Mouse (Mus musculus) midbrain, embryonic 11.5 days (tissue): Measurements from ENCODE around the gene Btla. TPM values are rescaled to one million over a fixed set of nuclear protein-coding genes. Genes with fewer than 3 reads are reported as not detected.

Experiments
- ATAC-seq: fragments of 200-750 bp; cut with Nextera tagmentation; 2 replicates; pipeline ENCODE4 v1.8.0; 2017; ENCODE audit warnings: moderate TSS enrichment, moderate library complexity; ENCODE audit not compliant: low FRiP score
- DNase-seq: peaks from one replicate; pipeline ENCODE4 v3.0.0; 2015; ENCODE audit warnings: low spot score; ENCODE audit errors: missing footprints
- H3K27ac ChIP-seq: fragments of 300-500 bp; sonication (generic); 2 replicates; pipeline ENCODE4 v1.5.1; 2014; ENCODE audit warnings: low read depth, low read length
- H3K27me3 ChIP-seq: fragments of 300-500 bp; sonication (generic); 2 replicates; pipeline ENCODE4 v1.6.1; 2014; ENCODE audit warnings: mild to moderate bottlenecking, low read length, moderate library complexity, mixed read lengths; ENCODE audit not compliant: control insufficient read depth, insufficient read depth
- H3K36me3 ChIP-seq: fragments of 300-500 bp; sonication (generic); 2 replicates; pipeline ENCODE4 v1.6.1; 2014; ENCODE audit warnings: mild to moderate bottlenecking, low read length, moderate library complexity, mixed read lengths; ENCODE audit not compliant: control insufficient read depth, insufficient read depth
- H3K4me1 ChIP-seq: fragments of 300-500 bp; sonication (generic); 2 replicates; pipeline ENCODE4 v1.6.1; 2014; ENCODE audit warnings: low read length; ENCODE audit not compliant: control insufficient read depth, insufficient read depth
- H3K4me2 ChIP-seq: fragments of 300-500 bp; sonication (generic); 2 replicates; pipeline ENCODE4 v1.6.1; 2014; ENCODE audit warnings: mild to moderate bottlenecking, moderate library complexity
- H3K4me3 ChIP-seq: fragments of 300-500 bp; sonication (generic); 2 replicates; pipeline ENCODE4 v1.5.1; 2014; ENCODE audit warnings: low read depth, low read length
- H3K9ac ChIP-seq: fragments of 300-500 bp; sonication (generic); 2 replicates; pipeline ENCODE4 v1.6.1; 2014; ENCODE audit warnings: low read length
- H3K9me3 ChIP-seq: fragments of 300-500 bp; sonication (generic); 2 replicates; pipeline ENCODE4 v1.6.1; 2016; ENCODE audit warnings: low read length; ENCODE audit not compliant: control insufficient read depth
- WGBS: fragments of 180-500 bp; shearing (Covaris S2); extraction: QIAGEN DNeasy Blood & Tissue Kit; methylation state at CpG from one replicate; pipeline ENCODE4 v1.1.7; 2014; 5-methylcytosine and 5-hydroxymethylcytosine counted together
- polyA plus RNA-seq: library from polyadenylated mRNA; unstranded; fragments of >200 nt; fragmentation: Nextera tagmentation; extraction: Ambion mirVana; gene quantifications from 2 replicates; pipeline ENCODE4 v1.2.1, GENCODE M21; 2014

The Btla gene
- polyA plus RNA-seq: 0.32 and 0.45 TPM in 2 replicates

DNA sequence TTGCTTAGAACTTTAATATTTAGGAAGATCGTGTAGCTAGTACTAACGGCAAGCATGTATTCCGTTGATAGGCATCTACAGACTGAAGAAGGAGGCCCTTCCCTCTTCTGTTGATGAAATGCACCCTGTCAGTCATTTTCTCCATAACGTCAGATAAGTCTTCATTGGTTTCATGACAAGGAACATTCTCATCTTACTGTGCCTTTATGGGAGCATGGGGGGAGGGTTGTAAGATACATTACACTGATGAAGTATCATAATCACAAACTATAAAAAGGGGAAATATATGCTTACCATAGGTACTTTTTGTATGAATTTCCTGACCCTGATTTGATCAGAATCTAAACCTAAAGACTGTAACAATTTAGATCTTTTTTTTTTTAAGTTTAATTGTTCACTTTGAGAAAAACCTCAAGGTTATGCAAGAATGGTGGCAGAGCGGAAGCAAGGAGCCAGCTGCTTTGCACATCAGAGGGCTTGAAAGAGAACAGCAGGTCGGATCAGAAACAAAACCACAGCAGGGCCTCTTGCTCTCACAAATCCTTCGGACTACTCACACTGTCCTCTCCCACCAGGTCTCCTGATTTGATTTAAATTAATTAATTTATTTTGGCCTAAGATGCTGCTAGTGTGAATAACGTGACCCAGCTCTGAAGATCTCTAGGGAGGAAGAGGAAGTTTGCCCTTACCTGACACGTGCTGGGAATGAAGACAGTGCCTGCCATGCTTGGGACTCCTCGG lies at the start of gene Btla:
Gene Btla, plus strand, starts transcription at position 668 of the 741 bp plus-strand sequence.
- Histone ChIP-seq H3K9me3 (no peaks in the 10 kb centered on the region), H3K4me1 (no peaks in the 10 kb centered on the region), H3K36me3 (no peaks in the 10 kb centered on the region), H3K27me3 (no peaks in the 10 kb centered on the region), H3K27ac (no peak within 1 kb of the TSS), H3K9ac (no peak within 1 kb of the TSS), H3K4me3 (no peak within 1 kb of the TSS), H3K4me2 (no peak within 1 kb of the TSS)
- 36% methylated on average over 10 of the region's 10 CpGs for WGBS
- DNase-seq (no peak), ATAC-seq (peak; percentile 48; the same call in 1 of the 2 replicates)

DNA sequence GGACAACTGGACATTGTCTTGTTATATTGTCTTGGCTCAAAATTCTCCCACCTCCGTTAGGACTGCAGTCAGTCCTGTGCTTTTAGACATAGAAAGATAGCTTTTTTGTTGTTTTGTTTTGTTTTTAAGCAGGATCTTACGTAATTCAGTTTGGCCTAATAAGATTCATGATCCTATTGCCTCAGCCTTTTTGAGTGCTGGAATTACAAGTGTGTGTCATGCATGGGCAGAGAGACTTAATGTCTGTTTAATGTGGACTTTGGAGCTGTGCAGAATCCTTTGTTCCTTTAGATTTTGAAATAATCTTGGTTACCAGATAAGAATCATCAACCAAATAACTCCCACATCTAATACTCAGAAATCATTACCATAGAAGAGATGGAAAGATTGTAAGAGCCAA lies 45.6 kb upstream of the Btla start:
- Histone ChIP-seq H3K4me2 (no peak overlapping the region), H3K27me3 (no peaks in the 10 kb centered on the region), H3K4me1 (no peaks in the 10 kb centered on the region), H3K9me3 (no peaks in the 10 kb centered on the region), H3K9ac (no peak overlapping the region), H3K36me3 (0 out of 2 replicates have a peak, but pooled peaks cover 3% of the 10 kb centered on the region), H3K27ac (no peak overlapping the region), H3K4me3 (no peak overlapping the region)
- 81% methylated on average over 2 of the region's 2 CpGs for WGBS
- DNase-seq: no peak
- ATAC-seq: no peak

DNA sequence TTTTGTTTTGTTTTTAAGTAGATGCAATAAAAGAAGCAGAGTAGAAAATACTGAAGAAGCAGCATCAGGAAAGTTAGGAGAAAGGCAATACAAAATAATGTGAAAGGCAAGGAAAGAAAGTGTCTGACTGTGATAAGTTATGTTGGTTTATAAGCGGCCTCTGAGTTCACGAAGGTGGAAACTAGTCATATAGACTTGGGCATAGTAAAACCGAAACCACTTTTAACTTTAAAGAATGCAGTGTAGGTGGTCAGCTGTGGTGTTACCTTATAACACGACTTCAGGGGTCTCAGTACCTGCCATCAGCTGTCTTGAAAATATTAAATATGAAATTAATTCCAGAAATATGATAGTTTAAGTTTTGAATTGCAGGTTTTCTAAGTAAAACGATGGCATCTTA lies 42.3 kb upstream of the Btla start:
- DNase-seq (no peak), ATAC-seq (no peak)
- WGBS: 90% methylated on average over 5 of the region's 5 CpGs
- H3K4me1 ChIP-seq: no peaks in the 10 kb centered on the region
- H3K36me3 ChIP-seq: no peaks in the 10 kb centered on the region
- H3K4me2 ChIP-seq: no peak overlapping the region
- H3K9me3 ChIP-seq: no peaks in the 10 kb centered on the region
- no peak overlapping the region for H3K9ac ChIP-seq
- H3K27ac ChIP-seq: no peak overlapping the region
- H3K4me3 ChIP-seq: no peak overlapping the region
- no peaks in the 10 kb centered on the region for H3K27me3 ChIP-seq

DNA sequence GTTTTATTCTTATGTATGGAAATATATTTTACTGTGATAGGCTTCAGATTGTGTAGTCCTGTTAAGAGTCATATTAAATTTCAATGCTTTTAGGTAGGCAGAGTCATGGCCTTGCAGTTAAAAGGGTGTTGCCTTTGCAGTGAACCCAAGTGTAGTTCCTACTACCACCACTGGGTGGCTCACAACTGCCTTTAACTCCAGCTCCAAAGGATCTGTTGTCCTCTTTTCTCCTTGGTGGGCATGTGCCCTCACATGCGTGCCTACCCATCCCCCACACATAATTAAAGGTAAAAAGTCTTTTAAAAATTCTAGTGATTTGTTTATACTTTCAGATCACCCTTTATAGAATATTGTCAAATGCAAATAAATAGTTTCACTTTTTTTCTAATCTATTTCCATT lies 31.5 kb upstream of the Btla start:
- ATAC-seq (peak; percentile 79), DNase-seq (peak; percentile 98)
- H3K4me2 ChIP-seq: no peak overlapping the region
- H3K27ac ChIP-seq: no peak overlapping the region
- H3K4me3 ChIP-seq: no peak overlapping the region
- 22% methylated on average over 1 of the region's 1 CpGs for WGBS
- H3K9me3 ChIP-seq: no peaks in the 10 kb centered on the region
- H3K27me3 ChIP-seq: no peaks in the 10 kb centered on the region
- no peaks in the 10 kb centered on the region for H3K4me1 ChIP-seq
- no peaks in the 10 kb centered on the region for H3K36me3 ChIP-seq
- H3K9ac ChIP-seq: no peak overlapping the region

DNA sequence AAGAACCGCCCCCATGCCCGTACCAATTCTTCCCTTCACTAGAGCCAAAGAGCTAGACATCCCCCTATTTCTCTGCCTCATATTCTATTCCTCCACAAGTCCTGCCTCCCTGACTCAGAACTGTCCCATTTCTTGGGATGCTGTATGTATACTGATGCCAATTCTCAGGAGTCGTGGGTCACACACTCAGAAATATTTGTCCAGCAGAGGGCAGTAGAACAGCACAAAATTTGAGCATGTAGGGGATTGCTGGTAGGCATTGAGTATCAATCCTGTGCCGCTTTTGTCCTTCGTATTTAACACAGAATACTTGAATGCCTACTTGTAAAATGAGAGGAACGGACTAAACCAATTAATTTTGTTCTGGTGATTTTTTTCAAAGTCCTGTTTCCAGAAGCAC lies 27.3 kb upstream of the Btla start:
- Histone ChIP-seq H3K9me3 (no peaks in the 10 kb centered on the region), H3K27me3 (no peaks in the 10 kb centered on the region), H3K4me3 (no peak overlapping the region), H3K4me2 (no peak overlapping the region), H3K9ac (no peak overlapping the region), H3K27ac (no peak overlapping the region), H3K4me1 (no peaks in the 10 kb centered on the region), H3K36me3 (no peaks in the 10 kb centered on the region)
- WGBS: 37% methylated on average over 6 of the region's 6 CpGs
- peak; percentile 83 for ATAC-seq
- peak; percentile 98 for DNase-seq

DNA sequence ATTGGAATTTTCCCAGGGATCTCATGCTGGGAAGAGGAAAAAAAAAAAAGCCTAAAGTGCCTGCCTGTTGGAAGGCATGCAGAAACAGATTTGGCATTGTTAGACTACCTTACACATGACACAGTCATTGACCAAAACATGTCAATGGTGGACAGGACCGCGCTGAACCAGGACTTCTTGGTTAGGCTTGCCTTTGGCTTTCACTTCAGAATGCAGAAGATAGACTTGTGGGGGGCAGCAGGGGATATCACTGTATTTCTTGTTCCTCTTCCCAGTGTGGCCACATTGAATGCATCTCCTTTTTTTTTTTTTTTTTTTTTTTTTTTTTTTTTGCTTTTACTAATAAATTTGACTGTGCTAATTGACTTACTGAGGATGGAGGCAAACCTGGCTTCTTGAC lies 22.7 kb upstream of the Btla start:
- Histone ChIP-seq H3K27ac (no peak overlapping the region), H3K4me2 (no peak overlapping the region), H3K4me3 (no peak overlapping the region), H3K36me3 (no peaks in the 10 kb centered on the region), H3K9ac (no peak overlapping the region), H3K27me3 (no peaks in the 10 kb centered on the region), H3K9me3 (no peaks in the 10 kb centered on the region), H3K4me1 (no peaks in the 10 kb centered on the region)
- no peak for ATAC-seq
- WGBS: 95% methylated on average over 2 of the region's 2 CpGs
- no peak for DNase-seq

DNA sequence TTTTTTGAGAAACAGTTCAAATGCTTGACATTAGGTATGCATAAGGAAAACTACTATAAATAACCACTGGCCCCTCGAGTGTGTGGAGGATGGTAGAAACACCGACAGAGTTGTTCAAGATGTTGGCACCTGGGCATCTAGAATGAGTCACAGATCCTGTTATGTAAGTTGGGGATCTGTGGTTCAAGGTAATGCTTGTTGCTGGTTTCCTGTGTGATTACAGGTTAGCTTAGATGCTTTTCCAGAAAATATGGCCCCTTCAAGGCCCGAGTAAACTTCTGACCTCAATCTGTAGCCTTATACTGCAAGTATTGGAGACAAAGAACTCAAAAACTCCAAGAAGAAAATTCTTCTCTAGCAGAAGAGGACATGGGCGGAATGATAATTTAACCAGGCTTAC lies 19.7 kb upstream of the Btla start:
- H3K9me3 ChIP-seq: no peaks in the 10 kb centered on the region
- H3K4me2 ChIP-seq: no peak overlapping the region
- no peaks in the 10 kb centered on the region for H3K36me3 ChIP-seq
- WGBS: 92% methylated on average over 4 of the region's 4 CpGs
- no peaks in the 10 kb centered on the region for H3K4me1 ChIP-seq
- no peak for ATAC-seq
- H3K9ac ChIP-seq: no peak overlapping the region
- H3K4me3 ChIP-seq: no peak overlapping the region
- H3K27ac ChIP-seq: no peak overlapping the region
- no peaks in the 10 kb centered on the region for H3K27me3 ChIP-seq
- no peak for DNase-seq

- DNase-seq (no peak), ATAC-seq (no peak)
- H3K27me3 ChIP-seq: no peaks in the 10 kb centered on the region
- no peak overlapping the region for H3K4me3 ChIP-seq
- WGBS: 86% methylated on average over 12 of the region's 12 CpGs
- H3K4me1 ChIP-seq: no peaks in the 10 kb centered on the region
- no peaks in the 10 kb centered on the region for H3K9me3 ChIP-seq
- no peaks in the 10 kb centered on the region for H3K36me3 ChIP-seq
- no peak overlapping the region for H3K4me2 ChIP-seq
- no peak overlapping the region for H3K27ac ChIP-seq
- no peak overlapping the region for H3K9ac ChIP-seq
These were observed 19.1 kb upstream of the Btla start for GRCm38 (mm10) chr16:45204859-45205670.

DNA sequence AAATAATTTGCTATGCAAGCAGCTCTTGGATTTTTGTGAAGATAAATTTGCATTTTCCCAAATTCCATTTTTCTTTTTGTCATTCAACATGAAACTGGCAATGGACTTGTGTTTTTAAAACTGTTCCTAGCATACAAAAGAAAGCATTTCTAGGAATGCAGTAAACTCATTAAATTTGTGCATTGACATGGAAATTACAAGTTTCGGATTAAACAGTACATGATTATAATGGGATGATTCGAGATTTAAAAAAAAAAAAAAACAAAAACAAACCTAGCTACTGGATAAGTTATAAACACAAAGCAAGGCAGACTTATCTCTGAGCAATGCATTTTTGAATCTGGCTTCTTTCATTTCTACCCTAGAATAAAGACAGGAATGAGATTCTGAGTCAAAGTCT lies 2.1 kb upstream of the Btla start:
- H3K4me2 ChIP-seq: no peak overlapping the region
- H3K9me3 ChIP-seq: no peaks in the 10 kb centered on the region
- H3K27me3 ChIP-seq: no peaks in the 10 kb centered on the region
- DNase-seq (no peak), ATAC-seq (no peak)
- no peak overlapping the region for H3K9ac ChIP-seq
- H3K27ac ChIP-seq: no peak overlapping the region
- H3K4me3 ChIP-seq: no peak overlapping the region
- 76% methylated on average over 2 of the region's 2 CpGs for WGBS
- H3K36me3 ChIP-seq: no peaks in the 10 kb centered on the region
- H3K4me1 ChIP-seq: no peaks in the 10 kb centered on the region
